Mouse (Mus musculus): ENCODE measurements around the gene C1s1. TPM values are rescaled to one million over a fixed set of nuclear protein-coding genes. Genes with fewer than 3 reads are reported as not detected.
"Not testable (repeated sequence)": the region's sequence is repeated elsewhere in the genome, so short reads cannot be mapped to it uniquely, and the experiment has no call there.

The C1s1 gene
- polyA plus RNA-seq, 1 experiment = 3.9 TPM

- no peak overlapping the region for H3K9ac ChIP-seq (ENCODE audit: low read depth, poor library complexity, severe bottlenecking)
- TF ChIP-seq EP300 (IDR thresholded peaks at IDR 0.05; ENCODE audit: insufficient read depth, low read depth, low read length) (no peak), POLR2A (IDR thresholded peaks at IDR 0.05; ENCODE audit: insufficient read depth, low read length) (no peak), CTCF (IDR thresholded peaks at IDR 0.05; ENCODE audit: low read depth, low read length) (no peak)
- H3K4me1 ChIP-seq (ENCODE audit: control insufficient read depth, insufficient read depth, low read length) = no peaks in the 10 kb centered on the region
- H3K27me3 ChIP-seq (ENCODE audit: control insufficient read depth, insufficient read depth, low read length, poor library complexity, severe bottlenecking) = no peaks in the 10 kb centered on the region
- no peaks in the 10 kb centered on the region for H3K9me3 ChIP-seq (replicated peaks; ENCODE audit: control insufficient read depth, insufficient read depth, low read length, poor library complexity, severe bottlenecking)
- H3K4me3 ChIP-seq (ENCODE audit: low read depth, low read length) = no peak overlapping the region
- H3K36me3 ChIP-seq (ENCODE audit: control insufficient read depth, insufficient read depth, low read length, poor library complexity, severe bottlenecking) = no peaks in the 10 kb centered on the region
- no peak overlapping the region for H3K27ac ChIP-seq (ENCODE audit: insufficient read depth, low read length)
Measured at GRCm38 (mm10) chr6:124545425-124545824, 3.3 kb upstream of the C1s1 start.

- Histone ChIP-seq H3K4me3 (ENCODE audit: low read depth, low read length) (no peak overlapping the region), H3K4me1 (ENCODE audit: control insufficient read depth, insufficient read depth, low read length) (no peaks in the 10 kb centered on the region), H3K27me3 (ENCODE audit: control insufficient read depth, insufficient read depth, low read length, poor library complexity, severe bottlenecking) (no peaks in the 10 kb centered on the region), H3K9ac (ENCODE audit: low read depth, poor library complexity, severe bottlenecking) (no peak overlapping the region), H3K36me3 (ENCODE audit: control insufficient read depth, insufficient read depth, low read length, poor library complexity, severe bottlenecking) (no peaks in the 10 kb centered on the region), H3K27ac (ENCODE audit: insufficient read depth, low read length) (no peak overlapping the region), H3K9me3 (replicated peaks; ENCODE audit: control insufficient read depth, insufficient read depth, low read length, poor library complexity, severe bottlenecking) (no peaks in the 10 kb centered on the region)
- TF ChIP-seq CTCF (IDR thresholded peaks at IDR 0.05; ENCODE audit: low read depth, low read length) = no peak
- TF ChIP-seq POLR2A (IDR thresholded peaks at IDR 0.05; ENCODE audit: insufficient read depth, low read length) = no peak
- TF ChIP-seq EP300 (IDR thresholded peaks at IDR 0.05; ENCODE audit: insufficient read depth, low read depth, low read length) = no peak
Measured at GRCm38 (mm10) chr6:124544466-124544865, 2.3 kb upstream of the C1s1 start.

GRCm38 (mm10) chr6:124541176-124541575 lies 983 bp downstream of the C1s1 start:
- H3K27me3 ChIP-seq (ENCODE audit: control insufficient read depth, insufficient read depth, low read length, poor library complexity, severe bottlenecking); H3K4me1 ChIP-seq (ENCODE audit: control insufficient read depth, insufficient read depth, low read length); H3K36me3 ChIP-seq (ENCODE audit: control insufficient read depth, insufficient read depth, low read length, poor library complexity, severe bottlenecking); H3K9me3 ChIP-seq (replicated peaks; ENCODE audit: control insufficient read depth, insufficient read depth, low read length, poor library complexity, severe bottlenecking); H3K4me3 ChIP-seq (ENCODE audit: low read depth, low read length); H3K9ac ChIP-seq (ENCODE audit: low read depth, poor library complexity, severe bottlenecking); H3K27ac ChIP-seq (ENCODE audit: insufficient read depth, low read length): not testable (repeated sequence)

GRCm38 (mm10) chr6:124536125-124536829 lies 5.9 kb downstream of the C1s1 start:
- H3K36me3 ChIP-seq (ENCODE audit: control insufficient read depth, insufficient read depth, low read length, poor library complexity, severe bottlenecking); H3K27ac ChIP-seq (ENCODE audit: insufficient read depth, low read length); H3K4me3 ChIP-seq (ENCODE audit: low read depth, low read length); H3K4me1 ChIP-seq (ENCODE audit: control insufficient read depth, insufficient read depth, low read length); H3K9me3 ChIP-seq (replicated peaks; ENCODE audit: control insufficient read depth, insufficient read depth, low read length, poor library complexity, severe bottlenecking); H3K9ac ChIP-seq (ENCODE audit: low read depth, poor library complexity, severe bottlenecking); H3K27me3 ChIP-seq (ENCODE audit: control insufficient read depth, insufficient read depth, low read length, poor library complexity, severe bottlenecking): not testable (repeated sequence)

GRCm38 (mm10) chr6:124531077-124531476 lies 11.1 kb downstream of the C1s1 start:
- Histone ChIP-seq H3K27ac (ENCODE audit: insufficient read depth, low read length) (no peak overlapping the region), H3K9ac (ENCODE audit: low read depth, poor library complexity, severe bottlenecking) (no peak overlapping the region), H3K4me1 (ENCODE audit: control insufficient read depth, insufficient read depth, low read length) (no peaks in the 10 kb centered on the region), H3K36me3 (ENCODE audit: control insufficient read depth, insufficient read depth, low read length, poor library complexity, severe bottlenecking) (no peaks in the 10 kb centered on the region), H3K4me3 (ENCODE audit: low read depth, low read length) (no peak overlapping the region), H3K9me3 (replicated peaks; ENCODE audit: control insufficient read depth, insufficient read depth, low read length, poor library complexity, severe bottlenecking) (no peaks in the 10 kb centered on the region), H3K27me3 (ENCODE audit: control insufficient read depth, insufficient read depth, low read length, poor library complexity, severe bottlenecking) (no peaks in the 10 kb centered on the region)
- TF ChIP-seq POLR2A (IDR thresholded peaks at IDR 0.05; ENCODE audit: insufficient read depth, low read length) (no peak), EP300 (IDR thresholded peaks at IDR 0.05; ENCODE audit: insufficient read depth, low read depth, low read length) (no peak), CTCF (IDR thresholded peaks at IDR 0.05; ENCODE audit: low read depth, low read length) (no peak)

GRCm38 (mm10) chr6:124527881-124528280 lies 14.3 kb downstream of the C1s1 start:
- Histone ChIP-seq H3K9me3 (replicated peaks; ENCODE audit: control insufficient read depth, insufficient read depth, low read length, poor library complexity, severe bottlenecking) (no peaks in the 10 kb centered on the region), H3K4me1 (ENCODE audit: control insufficient read depth, insufficient read depth, low read length) (no peaks in the 10 kb centered on the region), H3K27me3 (ENCODE audit: control insufficient read depth, insufficient read depth, low read length, poor library complexity, severe bottlenecking) (no peaks in the 10 kb centered on the region), H3K36me3 (ENCODE audit: control insufficient read depth, insufficient read depth, low read length, poor library complexity, severe bottlenecking) (no peaks in the 10 kb centered on the region), H3K27ac (ENCODE audit: insufficient read depth, low read length) (no peak overlapping the region), H3K9ac (ENCODE audit: low read depth, poor library complexity, severe bottlenecking) (no peak overlapping the region), H3K4me3 (ENCODE audit: low read depth, low read length) (no peak overlapping the region)
- TF ChIP-seq CTCF (IDR thresholded peaks at IDR 0.05; ENCODE audit: low read depth, low read length) (no peak), EP300 (IDR thresholded peaks at IDR 0.05; ENCODE audit: insufficient read depth, low read depth, low read length) (no peak), POLR2A (IDR thresholded peaks at IDR 0.05; ENCODE audit: insufficient read depth, low read length) (no peak)

- H3K4me1 ChIP-seq (ENCODE audit: control insufficient read depth, insufficient read depth, low read length); H3K36me3 ChIP-seq (ENCODE audit: control insufficient read depth, insufficient read depth, low read length, poor library complexity, severe bottlenecking); H3K9ac ChIP-seq (ENCODE audit: low read depth, poor library complexity, severe bottlenecking); H3K9me3 ChIP-seq (replicated peaks; ENCODE audit: control insufficient read depth, insufficient read depth, low read length, poor library complexity, severe bottlenecking); H3K27me3 ChIP-seq (ENCODE audit: control insufficient read depth, insufficient read depth, low read length, poor library complexity, severe bottlenecking); H3K4me3 ChIP-seq (ENCODE audit: low read depth, low read length); H3K27ac ChIP-seq (ENCODE audit: insufficient read depth, low read length): not testable (repeated sequence)
Measured at GRCm38 (mm10) chr6:124522082-124522481, 20.1 kb downstream of the C1s1 start.

GRCm38 (mm10) chr6:124517733-124518132 lies 24.4 kb downstream of the C1s1 start:
- not testable (repeated sequence) for H3K27me3 ChIP-seq (ENCODE audit: control insufficient read depth, insufficient read depth, low read length, poor library complexity, severe bottlenecking); H3K9me3 ChIP-seq (replicated peaks; ENCODE audit: control insufficient read depth, insufficient read depth, low read length, poor library complexity, severe bottlenecking); H3K9ac ChIP-seq (ENCODE audit: low read depth, poor library complexity, severe bottlenecking); H3K4me1 ChIP-seq (ENCODE audit: control insufficient read depth, insufficient read depth, low read length); H3K4me3 ChIP-seq (ENCODE audit: low read depth, low read length); H3K27ac ChIP-seq (ENCODE audit: insufficient read depth, low read length); H3K36me3 ChIP-seq (ENCODE audit: control insufficient read depth, insufficient read depth, low read length, poor library complexity, severe bottlenecking)
